Mouse (Mus musculus) heart, embryonic 14.5 days (tissue): ENCODE measurements around the gene Pcdh19. TPM values are rescaled to one million over a fixed set of nuclear protein-coding genes. Genes with fewer than 3 reads are reported as not detected.

ENCODE experiments used
- ATAC-seq: fragments of 200-750 bp; cut with Nextera tagmentation; 2 replicates; pipeline ENCODE4 v1.8.0; 2017; ENCODE audit warnings: low read depth, moderate TSS enrichment; ENCODE audit not compliant: insufficient number of reproducible peaks, insufficient read depth, low FRiP score
- H3K27ac ChIP-seq, 2 experiments: fragments of 200-500 bp in 1 of 2; fragments of 300-500 bp in 1 of 2; sonication (generic) in 1 of 2; replicated peaks in 1 of 2; 2 replicates each; pipeline ENCODE4 v1.5.1; 2012 to 2014; ENCODE audit warnings: low read depth in 2 of 2, low read length in 2 of 2, control low read depth in 1 of 2, mild to moderate bottlenecking in 1 of 2, mixed read lengths in 1 of 2; ENCODE audit not compliant: control insufficient read depth in 1 of 2, insufficient read depth in 1 of 2
- H3K27me3 ChIP-seq: fragments of 300-500 bp; sonication (generic); 2 replicates; pipeline ENCODE4 v1.6.1; 2014; ENCODE audit warnings: mild to moderate bottlenecking, low read length, control low read depth; ENCODE audit not compliant: control insufficient read depth, insufficient read depth
- H3K36me3 ChIP-seq: fragments of 300-500 bp; sonication (generic); 2 replicates; pipeline ENCODE4 v1.6.1; 2014; ENCODE audit warnings: mild to moderate bottlenecking, control low read depth, low read length, mixed read lengths; ENCODE audit not compliant: control insufficient read depth, insufficient read depth
- H3K4me1 ChIP-seq, 2 experiments: fragments of 200-500 bp in 1 of 2; fragments of 300-500 bp in 1 of 2; sonication (generic) in 1 of 2; 2 replicates each; pipeline ENCODE4 v1.6.1; 2012 to 2014; ENCODE audit warnings: low read length in 2 of 2, control low read depth in 1 of 2, mixed read lengths in 1 of 2; ENCODE audit not compliant: control insufficient read depth in 2 of 2, insufficient read depth in 2 of 2
- H3K4me2 ChIP-seq: fragments of 300-500 bp; sonication (generic); 2 replicates; pipeline ENCODE4 v1.6.1; 2014; ENCODE audit warnings: mild to moderate bottlenecking, low read length
- H3K4me3 ChIP-seq, 2 experiments: fragments of 200-500 bp in 1 of 2; fragments of 300-500 bp in 1 of 2; sonication (generic) in 1 of 2; 2 replicates each; pipeline ENCODE4 v1.5.1; 2012 to 2014; ENCODE audit warnings: low read length in 2 of 2, mild to moderate bottlenecking in 2 of 2, control low read depth in 1 of 2, low read depth in 1 of 2, moderate library complexity in 1 of 2; ENCODE audit not compliant: control insufficient read depth in 1 of 2, insufficient read depth in 1 of 2
- H3K9ac ChIP-seq: fragments of 300-500 bp; sonication (generic); 2 replicates; pipeline ENCODE4 v1.6.1; 2014; ENCODE audit warnings: mild to moderate bottlenecking, low read length
- H3K9me3 ChIP-seq: fragments of 300-500 bp; sonication (generic); 2 replicates; pipeline ENCODE4 v1.6.1; 2016; ENCODE audit warnings: low read length, control low read depth; ENCODE audit not compliant: control insufficient read depth
- WGBS: fragments of 180-500 bp; shearing (Covaris S2); extraction: QIAGEN DNeasy Blood & Tissue Kit; methylation state at CpG from one replicate; pipeline ENCODE4 v1.1.7; 2014; 5-methylcytosine and 5-hydroxymethylcytosine counted together
- polyA plus RNA-seq: library from polyadenylated mRNA; unstranded; fragments of >200 nt; fragmentation: Nextera tagmentation; extraction: Ambion mirVana; gene quantifications from 2 replicates; pipeline ENCODE4 v1.2.1, GENCODE M21; 2014

Pcdh19 gene
- polyA plus RNA-seq, 1 experiment from 2014 or later: 0.58 TPM

DNA sequence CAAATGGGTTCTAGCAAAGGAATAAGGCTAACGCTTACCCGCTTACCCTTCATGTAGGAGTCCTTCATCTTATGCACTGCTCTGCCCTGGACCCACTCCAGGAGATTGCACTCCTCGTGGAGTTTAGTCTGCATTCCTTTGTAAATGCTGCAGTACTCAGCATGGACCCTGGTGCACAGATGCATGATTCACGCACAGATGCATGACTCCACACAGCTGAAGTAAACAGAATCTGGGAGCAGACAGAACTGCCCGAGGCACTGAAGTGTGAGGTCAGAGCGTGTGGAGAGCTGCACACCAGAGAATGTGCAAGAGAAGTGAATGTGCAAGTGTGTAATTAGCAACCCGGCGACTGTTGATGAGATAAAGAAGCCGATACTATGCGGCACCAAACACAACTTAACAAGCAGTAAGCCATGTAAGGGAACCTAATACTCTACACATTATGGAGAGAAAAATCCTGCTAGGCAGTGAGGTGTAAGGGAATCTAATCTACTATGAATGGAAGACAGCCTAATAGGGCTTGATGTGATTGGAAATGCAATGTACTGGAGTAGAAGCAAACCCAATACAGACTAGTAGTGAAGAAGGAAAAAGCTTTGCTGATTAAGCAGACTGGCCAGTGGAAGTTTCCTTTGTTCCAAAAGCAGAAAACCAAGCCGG lies 32.8 kb downstream of the Pcdh19 start:
- Histone ChIP-seq H3K27ac (no peak overlapping the region), H3K9ac (no peak overlapping the region), H3K4me3 (no peak overlapping the region), H3K36me3 (no peaks in the 10 kb centered on the region), H3K4me2 (no peak overlapping the region), H3K9me3 (no peaks in the 10 kb centered on the region), H3K4me1 (no peaks in the 10 kb centered on the region), H3K27me3 (no peaks in the 10 kb centered on the region)
- 66% methylated on average over 11 of the region's 11 CpGs for WGBS
- ATAC-seq: no peak

DNA sequence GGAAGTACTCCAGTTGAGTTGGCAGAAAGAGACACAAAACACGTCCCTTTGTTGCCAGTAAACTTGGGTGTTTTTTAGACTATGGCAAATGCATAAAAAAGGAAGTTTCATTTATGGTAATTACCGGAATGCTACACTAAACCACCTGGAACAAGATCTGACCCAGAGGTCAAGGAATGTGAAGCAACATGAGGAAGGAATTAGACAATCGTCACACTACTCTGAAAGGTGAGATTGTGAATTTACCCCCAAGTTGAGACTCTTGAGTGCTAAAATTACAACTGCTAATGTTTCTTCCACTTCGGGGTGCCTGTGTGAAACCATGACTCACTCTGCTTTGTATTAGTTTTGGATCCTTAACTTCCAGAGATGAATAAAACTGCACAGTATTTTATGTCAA lies 33.6 kb downstream of the Pcdh19 start:
- WGBS: 69% methylated on average over 4 of the region's 4 CpGs
- ATAC-seq: no peak

DNA sequence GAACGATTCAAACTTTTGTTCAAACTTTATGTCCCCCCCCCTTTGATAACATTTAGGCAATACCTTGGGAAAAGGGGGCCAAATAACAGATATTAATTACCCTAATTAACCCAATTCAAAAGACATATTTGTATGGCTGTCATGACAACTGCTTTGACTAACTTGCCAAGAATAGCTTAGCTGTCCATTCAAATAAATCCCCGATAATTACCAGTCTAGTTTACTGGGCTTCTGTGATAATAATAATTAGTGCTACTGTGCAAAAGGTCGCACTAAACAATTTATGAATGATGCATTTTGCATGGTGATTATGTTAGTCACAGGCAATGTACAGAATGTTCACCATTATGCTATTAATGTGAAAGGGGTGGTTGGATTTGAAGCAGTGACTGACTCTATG lies 35.7 kb downstream of the Pcdh19 start:
- Histone ChIP-seq H3K9ac (no peak overlapping the region), H3K9me3 (no peaks in the 10 kb centered on the region), H3K4me2 (no peak overlapping the region), H3K4me3 (no peak overlapping the region), H3K27me3 (no peaks in the 10 kb centered on the region), H3K27ac (no peak overlapping the region), H3K36me3 (no peaks in the 10 kb centered on the region), H3K4me1 (no peaks in the 10 kb centered on the region)
- no peak for ATAC-seq
- WGBS: 66% methylated on average over 3 of the region's 3 CpGs

More for the DNA sequence above, 33.6 kb downstream of the Pcdh19 start:
- no peaks in the 10 kb centered on the region for H3K36me3 ChIP-seq
- H3K27ac ChIP-seq: no peak overlapping the region
- H3K4me1 ChIP-seq: no peaks in the 10 kb centered on the region
- no peak overlapping the region for H3K9ac ChIP-seq
- no peak overlapping the region for H3K4me3 ChIP-seq
- H3K4me2 ChIP-seq: no peak overlapping the region
- H3K9me3 ChIP-seq: no peaks in the 10 kb centered on the region
- no peaks in the 10 kb centered on the region for H3K27me3 ChIP-seq

DNA sequence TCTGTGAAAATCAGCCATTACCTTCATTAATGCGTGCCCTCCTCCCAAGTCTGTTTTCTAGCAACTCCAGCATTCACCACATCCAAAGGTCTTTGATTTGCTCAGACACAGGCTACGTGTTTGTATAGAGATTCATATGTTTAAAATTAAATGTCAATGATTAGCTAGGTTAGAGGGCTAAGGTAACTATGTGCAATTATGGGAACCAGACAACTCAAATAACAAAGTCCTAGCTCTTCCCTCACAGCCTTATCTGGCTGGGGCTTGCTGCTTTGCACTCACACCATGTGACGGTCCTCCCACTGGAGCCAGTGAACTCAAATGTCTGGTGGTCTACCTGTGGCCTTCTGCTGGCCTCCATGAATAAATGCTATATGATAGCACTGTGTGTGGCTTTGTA lies 38.4 kb downstream of the Pcdh19 start:
- Histone ChIP-seq H3K27me3 (no peaks in the 10 kb centered on the region), H3K4me3 (no peak overlapping the region), H3K4me2 (no peak overlapping the region), H3K9me3 (no peaks in the 10 kb centered on the region), H3K36me3 (no peaks in the 10 kb centered on the region), H3K27ac (no peak overlapping the region), H3K9ac (no peak overlapping the region), H3K4me1 (no peaks in the 10 kb centered on the region)
- 73% methylated on average over 3 of the region's 3 CpGs for WGBS
- no peak for ATAC-seq

DNA sequence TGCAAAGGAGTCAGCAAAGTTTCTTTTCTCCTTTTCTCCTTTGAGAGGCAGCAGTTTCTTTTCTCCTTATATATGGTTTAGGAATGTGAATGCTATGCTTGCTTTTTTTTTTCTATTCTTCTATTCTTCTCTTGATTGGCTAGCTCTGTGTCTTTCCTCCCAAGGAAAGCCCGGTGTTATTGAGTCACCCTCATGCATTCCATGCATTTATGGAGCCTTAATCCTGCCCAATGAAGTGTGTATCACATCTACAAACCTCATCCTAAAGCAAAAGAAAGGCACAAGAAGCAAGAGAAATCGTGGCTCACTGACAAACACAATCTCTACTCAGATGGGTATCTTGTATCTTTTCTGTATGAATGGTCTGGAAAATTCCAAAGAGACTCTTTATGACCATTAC lies 41.0 kb downstream of the Pcdh19 start:
- ATAC-seq: no peak
- H3K9me3 ChIP-seq: no peaks in the 10 kb centered on the region
- WGBS: 66% methylated on average over 2 of the region's 2 CpGs

DNA sequence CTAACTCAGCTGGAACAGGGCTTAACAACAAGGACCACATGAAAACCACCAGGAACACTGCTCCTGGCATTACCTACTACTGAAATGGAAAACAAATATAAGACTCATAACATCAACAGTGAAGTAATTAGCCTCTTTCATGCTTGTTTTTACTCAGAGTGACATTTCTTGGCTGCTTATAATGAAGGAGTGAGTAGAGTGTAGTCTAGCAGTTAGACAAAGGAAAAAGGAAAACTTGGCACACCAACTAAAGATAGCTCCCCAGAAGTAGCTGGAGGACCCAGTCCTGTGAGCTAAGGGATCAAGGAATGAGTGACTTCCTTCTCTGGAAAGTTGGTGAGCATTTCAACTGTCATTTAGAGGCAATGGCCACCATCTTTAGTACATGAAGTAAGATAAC lies 49.3 kb downstream of the Pcdh19 start:
- Histone ChIP-seq H3K27me3 (no peaks in the 10 kb centered on the region), H3K4me2 (no peak overlapping the region), H3K9me3 (no peaks in the 10 kb centered on the region), H3K36me3 (no peaks in the 10 kb centered on the region), H3K27ac (no peak overlapping the region), H3K4me1 (no peaks in the 10 kb centered on the region), H3K9ac (no peak overlapping the region), H3K4me3 (no peak overlapping the region)
- no peak for ATAC-seq

More for the DNA sequence above, 41.0 kb downstream of the Pcdh19 start:
- Histone ChIP-seq H3K4me2 (no peak overlapping the region), H3K4me1 (no peaks in the 10 kb centered on the region), H3K36me3 (no peaks in the 10 kb centered on the region), H3K9ac (no peak overlapping the region), H3K4me3 (no peak overlapping the region), H3K27ac (no peak overlapping the region), H3K27me3 (no peaks in the 10 kb centered on the region)

DNA sequence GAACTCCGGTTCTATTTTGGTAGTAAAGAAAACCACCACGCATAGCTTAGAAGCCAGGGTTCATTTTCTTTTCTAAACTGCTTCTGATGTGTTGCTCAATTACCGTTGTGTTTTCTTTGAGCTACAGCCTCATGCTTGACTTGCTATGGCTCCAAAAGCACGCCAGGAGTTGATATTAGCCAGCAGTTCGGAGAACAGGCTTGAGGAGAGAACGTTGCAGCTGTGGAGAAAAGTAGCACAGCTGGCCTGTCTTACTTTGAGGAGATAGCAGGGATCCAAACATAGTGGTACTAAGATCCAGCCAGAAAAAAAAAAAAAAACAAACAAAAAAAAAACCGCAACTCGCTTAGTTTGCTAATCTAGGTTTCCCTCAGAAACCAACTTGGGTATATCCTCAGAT lies 59.2 kb downstream of the Pcdh19 start:
- ATAC-seq: no peak
- 73% methylated on average over 8 of the region's 8 CpGs for WGBS

DNA sequence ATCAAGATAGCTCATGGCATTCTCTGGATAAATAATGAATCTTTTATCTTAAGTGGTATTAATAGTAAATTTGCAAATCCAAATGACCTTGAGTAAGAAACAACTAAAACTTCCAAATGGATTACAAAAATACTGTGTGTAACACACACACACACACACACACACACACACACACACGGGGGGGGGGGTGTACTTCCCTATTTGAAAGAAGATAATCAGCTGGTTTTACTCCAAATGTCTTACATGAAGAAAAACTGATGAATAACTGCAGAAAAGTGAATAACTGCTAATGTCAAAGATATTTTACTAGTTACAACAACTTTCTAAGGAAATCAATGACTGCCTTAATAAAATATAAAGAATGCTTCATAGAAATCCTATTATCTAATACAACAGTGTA lies 70.6 kb downstream of the Pcdh19 start:
- 35% methylated on average over 1 of the region's 1 CpGs for WGBS
- no peak for ATAC-seq

More for the DNA sequence above, 59.2 kb downstream of the Pcdh19 start:
- H3K36me3 ChIP-seq: no peaks in the 10 kb centered on the region
- no peak overlapping the region for H3K4me3 ChIP-seq
- no peaks in the 10 kb centered on the region for H3K27me3 ChIP-seq
- H3K27ac ChIP-seq: no peak overlapping the region
- H3K4me1 ChIP-seq: no peaks in the 10 kb centered on the region
- H3K9ac ChIP-seq: no peak overlapping the region
- no peaks in the 10 kb centered on the region for H3K9me3 ChIP-seq
- H3K4me2 ChIP-seq: no peak overlapping the region

More for the DNA sequence above, 70.6 kb downstream of the Pcdh19 start:
- H3K4me3 ChIP-seq: no peak overlapping the region
- H3K27me3 ChIP-seq: no peaks in the 10 kb centered on the region
- no peak overlapping the region for H3K4me2 ChIP-seq
- H3K9me3 ChIP-seq: no peaks in the 10 kb centered on the region
- H3K4me1 ChIP-seq: no peaks in the 10 kb centered on the region
- no peak overlapping the region for H3K9ac ChIP-seq
- no peak overlapping the region for H3K27ac ChIP-seq
- H3K36me3 ChIP-seq: no peaks in the 10 kb centered on the region
